Mouse (Mus musculus) liver, adult 2 months (tissue): Measurements from ENCODE around the gene Xxylt1.

Source experiments
- CTCF ChIP-seq: fragments of 200-500 bp; IDR thresholded peaks from 2 replicates; pipeline ENCODE4 v1.5.1; 2011; ENCODE audit warnings: low read depth, low read length, control low read depth
- POLR2A ChIP-seq: fragments of 200-500 bp; IDR thresholded peaks from 2 replicates; pipeline ENCODE4 v1.6.1; 2011; ENCODE audit warnings: low read length, control low read depth; ENCODE audit not compliant: insufficient read depth; ENCODE audit errors: extremely low read depth

- no peak for TF ChIP-seq CTCF
- no peak for TF ChIP-seq POLR2A
Measured at GRCm38 (mm10) chr16:30918866-30919265, 162.4 kb downstream of the Xxylt1 start.
